Mouse (Mus musculus) heart, postnatal 36 days (tissue): ENCODE data around the gene Slc13a1. TPM values are rescaled to one million over a fixed set of nuclear protein-coding genes. Genes with fewer than 3 reads are reported as not detected.

Experiments
- DNase-seq, 2 experiments: peaks; one replicate each; pipeline ENCODE4 v3.0.0; 2021 to 2022
- intact Hi-C: fragments of 180-260 bp; cut with DNase I; formaldehyde crosslinking; loops from one replicate; pipeline ENCODE4 v1.15.1; 2025
- microRNA-seq, 2 experiments: library from miRNA; unstranded; fragments of <30 nt; microRNA quantifications; one replicate each; pipeline ENCODE4 v1.2.0; 2021; ENCODE audit warnings: borderline number of aligned reads in 2 of 2
- total RNA-seq, 2 experiments: library from RNA; stranded (reverse); gene quantifications; 2 replicates each; pipeline ENCODE4 v1.2.3; 2021

Slc13a1 gene
- total RNA-seq, 2 experiments from 2014 or later = 0.11 TPM; not detected in 1

DNA sequence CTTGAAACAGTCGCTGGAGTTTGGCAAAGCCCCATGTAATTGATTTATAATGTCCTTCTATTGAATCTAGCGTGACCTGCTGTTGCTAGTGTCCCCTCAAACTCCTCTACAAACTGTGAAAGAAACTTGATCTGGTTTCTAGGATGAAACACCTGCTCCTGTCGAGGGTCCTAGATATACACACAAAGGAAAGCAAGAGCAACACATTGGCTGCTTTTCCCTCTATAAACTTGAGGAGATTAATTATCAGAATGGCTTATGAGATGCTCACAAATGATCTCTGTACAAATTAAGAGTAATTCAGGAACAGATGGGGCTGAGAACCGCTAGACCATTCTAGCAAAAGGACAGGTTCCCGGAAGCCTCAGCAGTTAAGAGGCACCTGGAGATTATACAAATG, 67.2 kb downstream of the Slc13a1 start:
- intact Hi-C loops = no loop called here
- no peak for DNase-seq

DNA sequence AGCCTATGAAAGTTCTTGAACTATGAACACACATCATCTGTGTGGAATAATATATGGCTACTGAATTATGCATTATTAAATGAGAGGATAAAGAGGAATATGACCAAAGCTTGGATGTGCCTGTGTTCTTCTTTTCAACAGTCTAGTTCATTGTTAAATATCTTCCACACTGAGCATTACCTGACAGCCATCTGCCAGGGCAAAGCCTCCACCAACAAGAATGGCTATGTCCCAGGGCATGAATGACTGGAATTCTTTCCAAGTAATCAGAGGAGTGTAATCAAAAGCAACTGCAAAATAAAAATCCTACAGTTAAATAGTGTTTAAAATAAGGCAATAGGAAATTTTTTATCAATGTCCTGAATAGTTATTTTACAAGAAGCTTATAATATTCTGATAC, 70.5 kb downstream of the Slc13a1 start:
- intact Hi-C loops = no loop called here
- no peak for DNase-seq

DNA sequence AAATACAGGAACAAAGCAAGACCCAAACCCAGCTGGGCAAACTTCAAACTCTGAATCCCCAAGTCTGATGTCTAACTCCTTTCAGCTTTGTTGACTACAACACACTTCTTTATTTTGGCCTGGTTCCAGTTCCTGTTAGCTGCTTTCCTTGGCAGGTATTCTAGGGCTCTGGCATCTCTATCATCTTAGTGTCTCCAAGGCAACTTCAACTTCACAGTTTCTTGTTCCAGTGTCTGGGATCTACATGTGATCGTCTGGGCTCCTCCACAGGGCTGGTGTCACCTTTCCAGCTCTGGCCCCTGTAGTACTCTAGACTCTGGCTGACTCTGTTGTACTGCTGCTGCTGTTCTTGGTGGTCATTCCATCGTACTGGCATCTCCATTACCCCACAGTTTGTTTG, 91.8 kb downstream of the Slc13a1 start:
- DNase-seq = no peak
- intact Hi-C loops = no loop called here

DNA sequence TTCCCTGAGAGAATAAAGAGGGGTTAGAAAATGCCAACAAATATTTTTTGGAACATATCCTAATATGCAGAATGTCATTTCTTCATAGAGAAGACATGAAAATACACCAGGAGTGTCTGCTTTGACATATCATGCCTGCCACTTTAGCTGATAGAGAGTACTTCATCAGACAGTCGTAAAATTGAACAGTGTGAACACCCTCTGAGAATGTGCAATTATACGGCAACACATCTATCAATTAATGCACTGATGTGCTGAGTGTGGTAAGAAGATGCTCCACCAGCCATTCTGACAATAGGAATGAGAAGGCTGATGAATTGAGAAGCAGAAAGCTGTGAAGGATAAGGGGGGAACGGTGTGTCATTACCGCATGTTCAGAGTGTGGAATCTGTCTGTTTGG, 95.1 kb downstream of the Slc13a1 start:
- intact Hi-C loops = no loop called here
- DNase-seq = no peak

DNA sequence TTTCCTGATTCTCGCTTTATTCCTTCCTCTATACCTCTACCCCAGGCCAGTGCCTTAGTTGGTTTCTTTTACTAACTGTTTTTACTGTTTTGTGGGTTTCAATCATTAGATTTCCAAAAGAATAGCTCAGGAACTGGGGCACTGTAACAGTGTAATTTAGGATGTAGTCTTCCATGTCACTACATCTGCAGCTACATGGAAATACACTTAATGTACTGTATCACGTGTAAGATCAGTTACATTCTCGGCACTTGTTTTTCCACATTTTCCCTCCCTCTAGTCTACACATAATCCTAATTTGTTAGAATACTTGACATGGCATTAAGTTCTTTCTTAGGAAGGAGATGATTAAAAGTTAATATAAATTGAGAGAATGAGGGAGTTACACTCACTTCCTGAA, 108.1 kb downstream of the Slc13a1 start:
- DNase-seq = no peak
- intact Hi-C loops = no loop called here

DNA sequence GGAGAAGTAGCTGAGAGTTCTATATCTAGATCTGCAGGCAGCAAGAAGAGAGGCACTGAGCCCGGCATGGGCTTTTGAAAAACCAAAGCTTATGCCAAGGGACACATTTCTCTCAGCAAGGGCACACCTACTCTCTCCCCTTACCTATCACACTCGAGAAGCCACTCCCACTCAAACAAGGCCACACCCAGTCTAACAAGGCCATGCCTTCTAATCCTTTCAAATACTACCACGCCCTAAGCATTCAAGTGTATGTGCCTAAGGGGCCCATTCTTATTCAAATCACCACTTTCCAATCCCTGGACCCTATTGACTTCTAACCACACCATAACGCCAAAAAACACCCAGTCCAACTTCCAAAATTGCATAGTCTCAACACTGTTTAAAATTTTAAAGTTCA, 112.8 kb downstream of the Slc13a1 start:
- intact Hi-C loops = no loop called here
- DNase-seq = no peak

DNA sequence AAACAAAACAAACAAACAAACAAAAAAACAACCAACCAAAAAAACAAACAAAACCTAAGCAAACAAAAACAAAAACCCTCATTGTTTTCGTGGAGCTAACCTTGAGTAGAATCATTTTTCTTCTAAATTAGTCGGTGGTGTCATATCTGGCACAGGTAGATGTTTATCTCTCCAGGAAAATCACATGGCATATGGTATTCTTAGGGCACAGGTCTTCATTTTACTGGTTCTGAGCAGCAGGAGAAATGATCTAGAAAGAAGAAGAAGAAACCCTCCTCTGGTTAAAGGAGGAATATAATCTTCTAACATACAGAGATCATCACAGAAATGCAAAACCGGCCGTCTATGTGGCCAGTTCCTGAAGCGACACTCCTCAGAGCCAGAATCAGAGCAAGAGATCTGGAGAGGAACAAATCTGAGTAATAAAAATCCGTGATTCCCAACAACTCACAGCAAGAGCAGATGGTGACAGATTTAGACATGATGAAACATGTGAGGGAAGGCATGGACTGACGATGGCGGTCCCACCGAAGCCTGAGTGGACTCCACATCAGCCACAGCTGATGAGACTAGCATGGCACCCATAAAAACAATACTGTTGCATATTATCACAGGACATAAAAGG, 113.7 kb downstream of the Slc13a1 start:
- DNase-seq = no peak
- intact Hi-C loops = no loop called here

DNA sequence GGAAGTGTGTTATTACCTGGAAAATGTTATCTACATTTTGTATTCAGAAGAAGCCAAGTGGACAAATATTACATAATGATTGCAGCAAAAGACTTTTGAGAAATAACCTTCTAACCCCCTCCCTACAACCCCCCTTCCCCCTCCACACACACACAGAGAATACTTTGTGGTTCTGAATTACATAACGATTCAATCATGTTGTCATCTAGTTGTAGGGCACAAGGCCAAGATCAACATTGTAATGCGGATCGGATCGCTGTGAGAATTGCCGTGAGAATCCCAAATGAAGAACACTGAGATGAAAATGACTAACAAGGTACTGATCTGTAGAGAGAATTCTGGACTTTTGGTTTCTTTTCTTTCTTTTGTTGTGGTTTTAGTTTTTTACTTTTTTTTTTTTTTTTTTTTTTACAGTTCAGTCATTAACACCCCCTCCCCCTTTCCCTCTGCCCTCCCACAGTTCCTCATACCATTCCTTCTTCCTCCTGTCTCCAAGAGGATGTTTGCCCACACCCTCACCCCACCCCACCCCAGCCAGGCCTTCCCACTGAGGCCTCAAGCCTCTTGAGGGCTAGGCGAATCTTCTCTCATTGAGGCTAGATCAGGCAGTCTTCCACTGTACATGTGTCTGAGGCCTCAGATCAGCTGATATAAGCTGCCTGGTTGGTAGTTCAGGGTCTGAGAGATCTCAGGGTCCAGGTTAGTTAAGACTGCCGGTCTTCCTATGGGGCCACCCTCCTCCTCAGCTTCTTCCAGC, 120.7 kb downstream of the Slc13a1 start:
- DNase-seq = no peak
- intact Hi-C loops = no loop called here

DNA sequence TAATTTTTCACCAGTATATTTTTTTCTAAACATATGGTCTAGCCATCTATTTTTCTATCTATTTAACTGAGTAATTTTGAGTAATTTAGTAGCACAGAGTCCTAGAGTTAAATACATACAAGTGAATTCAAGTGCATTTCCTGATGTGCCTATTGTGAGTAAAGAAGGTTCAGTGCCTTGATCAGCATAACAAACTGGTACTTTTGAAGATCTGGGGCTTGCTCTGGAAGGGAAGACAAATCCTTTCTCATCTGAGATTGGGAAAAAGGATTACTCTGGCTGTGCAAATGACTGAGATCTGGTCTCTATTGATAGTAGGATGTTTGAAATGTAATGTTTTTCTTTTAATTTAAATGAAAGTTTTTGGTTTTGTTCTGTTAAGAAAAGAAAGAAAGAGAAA, 124.4 kb downstream of the Slc13a1 start:
- intact Hi-C loops = no loop called here
- no peak for DNase-seq

Small RNAs within 50 kb of the gene (microRNA-seq; reads per million reads assigned to microRNA genes)
- 0 reads per million in 2 experiments for gene Gm26386

Other genes with a start within 250 kb of the Slc13a1 start
- not detected for gene Tas2r118, start 198.0 kb downstream of the Slc13a1 start, total RNA-seq